Mouse (Mus musculus) urinary bladder, postnatal 14 days (tissue): ENCODE results near the gene Grb2.

Source experiments
- DNase-seq: peaks from one replicate; pipeline ENCODE4 v3.0.0; 2021; ENCODE audit warnings: low spot score

The Grb2 gene

DNA sequence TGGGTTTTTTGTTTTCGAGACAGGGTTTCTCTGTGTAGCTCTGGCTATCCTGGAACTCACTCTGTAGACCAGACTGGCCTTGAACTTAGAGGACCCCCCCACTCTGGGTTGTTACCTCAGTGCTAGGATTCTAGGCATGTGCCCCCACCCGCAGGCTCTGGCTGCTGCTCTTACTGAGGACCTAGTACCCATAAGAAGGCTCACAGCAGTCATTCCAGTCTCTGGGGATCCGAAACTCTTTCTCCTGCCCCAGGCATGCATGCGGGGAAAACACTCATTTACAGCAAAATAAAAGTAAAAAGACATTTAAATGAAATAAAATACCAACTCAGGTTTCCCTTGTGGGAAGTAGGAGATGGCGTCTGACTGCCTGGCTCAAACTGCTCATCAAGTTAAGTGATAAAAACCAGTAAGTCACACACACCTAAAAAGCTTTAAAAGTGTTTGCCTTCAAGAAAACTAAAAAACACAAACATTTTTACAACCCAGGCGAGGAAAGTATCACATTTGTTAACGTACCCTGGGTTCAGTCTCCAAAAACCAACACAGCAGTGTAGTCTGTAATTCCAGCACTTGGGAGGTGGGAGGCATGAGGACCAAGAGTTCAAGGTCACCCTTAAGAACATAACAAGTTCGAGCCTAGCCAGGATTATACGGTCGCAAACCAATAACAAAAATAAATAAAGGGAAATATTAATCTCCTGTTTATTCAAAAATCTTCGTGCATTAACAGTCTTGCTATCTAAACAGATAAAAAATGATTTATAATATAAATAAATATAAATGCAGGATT lies 81.4 kb downstream of the Grb2 start:
- no peak for DNase-seq

- no peak for DNase-seq
Observed at GRCm38 (mm10) chr11:115625877-115626276, 82.5 kb downstream of the Grb2 start.

GRCm38 (mm10) chr11:115623487-115624070 lies 84.8 kb downstream of the Grb2 start:
- no peak for DNase-seq

- DNase-seq: no peak
Observed at GRCm38 (mm10) chr11:115619949-115620348, 88.4 kb downstream of the Grb2 start.

DNA sequence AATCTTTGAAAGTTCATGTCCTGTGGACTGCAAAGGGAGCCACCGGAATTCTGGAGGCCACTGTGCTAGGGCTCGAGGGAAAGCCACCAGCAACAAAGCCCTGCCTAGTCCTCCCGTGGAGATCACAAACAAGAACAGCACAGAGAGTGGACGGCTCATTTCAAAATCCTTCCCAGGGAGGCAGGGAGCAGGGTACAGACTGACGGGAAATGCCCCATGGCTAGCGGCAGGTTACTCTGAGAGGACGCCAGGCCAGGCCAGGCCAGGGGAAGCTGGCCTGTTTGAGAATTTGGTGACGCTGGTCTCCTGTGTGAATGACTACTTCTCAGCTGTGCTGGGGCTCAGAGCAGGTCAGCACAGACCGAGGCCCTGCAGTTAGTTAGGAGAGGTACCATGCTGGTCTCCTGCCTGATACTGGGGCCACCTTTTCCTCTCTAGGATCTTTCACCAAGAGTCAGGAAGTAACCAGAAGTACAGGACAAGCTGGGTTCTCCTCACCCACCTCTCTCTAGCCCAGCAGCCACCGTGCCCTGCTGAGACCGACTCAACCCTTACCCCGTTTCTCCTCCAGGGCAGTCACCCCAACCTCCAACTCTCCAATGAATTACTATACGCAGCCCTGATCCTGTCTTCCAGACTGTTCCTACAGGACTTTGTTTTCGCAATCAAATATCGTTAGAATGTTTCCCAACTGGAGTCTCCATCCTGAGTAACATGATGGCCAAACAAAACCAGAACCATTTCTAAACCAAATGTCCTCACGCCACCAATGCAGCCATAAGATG lies 89.5 kb downstream of the Grb2 start:
- DNase-seq: no peak

DNA sequence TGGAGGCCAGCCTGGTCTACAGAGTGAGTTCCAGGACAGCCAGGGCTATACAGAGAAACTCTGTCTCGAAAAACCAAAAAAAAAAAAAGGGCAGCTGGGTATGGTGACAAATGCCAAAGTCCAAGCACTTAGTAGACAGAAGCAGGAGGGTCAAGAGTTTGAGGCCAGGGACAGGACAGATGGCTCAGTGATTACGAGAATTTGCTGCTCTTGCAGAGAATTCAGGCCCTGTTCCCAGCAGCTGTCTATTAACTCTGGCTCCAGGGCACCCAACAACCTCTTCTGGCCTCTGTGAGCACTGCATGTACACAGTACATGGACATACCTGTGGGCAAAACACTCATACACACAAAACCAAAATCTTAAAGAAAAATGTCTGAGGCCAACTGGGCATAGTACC lies 90.4 kb downstream of the Grb2 start:
- DNase-seq: no peak

DNA sequence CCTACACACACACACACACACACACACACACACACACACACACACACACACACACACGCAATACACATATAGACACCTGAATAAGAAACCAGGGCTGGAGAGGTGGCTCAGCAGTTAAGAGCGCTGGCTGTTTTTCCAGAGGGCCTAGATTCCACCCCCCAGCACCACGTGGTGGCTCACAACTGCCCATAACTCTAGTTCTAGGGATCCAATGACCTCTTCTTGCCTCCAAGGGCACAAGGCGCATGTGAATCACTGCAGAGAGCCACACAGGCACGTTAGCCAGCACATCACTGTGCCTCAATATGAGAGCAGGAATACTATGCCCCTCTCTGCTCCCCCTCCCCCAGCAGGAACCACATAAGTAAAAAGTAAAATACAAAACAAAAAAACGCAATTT lies 91.5 kb downstream of the Grb2 start:
- DNase-seq: no peak

GRCm38 (mm10) chr11:115616371-115616770 lies 92.0 kb downstream of the Grb2 start:
- peak; percentile 53 for DNase-seq

GRCm38 (mm10) chr11:115615875-115616274 lies 92.5 kb downstream of the Grb2 start:
- DNase-seq: no peak

DNA sequence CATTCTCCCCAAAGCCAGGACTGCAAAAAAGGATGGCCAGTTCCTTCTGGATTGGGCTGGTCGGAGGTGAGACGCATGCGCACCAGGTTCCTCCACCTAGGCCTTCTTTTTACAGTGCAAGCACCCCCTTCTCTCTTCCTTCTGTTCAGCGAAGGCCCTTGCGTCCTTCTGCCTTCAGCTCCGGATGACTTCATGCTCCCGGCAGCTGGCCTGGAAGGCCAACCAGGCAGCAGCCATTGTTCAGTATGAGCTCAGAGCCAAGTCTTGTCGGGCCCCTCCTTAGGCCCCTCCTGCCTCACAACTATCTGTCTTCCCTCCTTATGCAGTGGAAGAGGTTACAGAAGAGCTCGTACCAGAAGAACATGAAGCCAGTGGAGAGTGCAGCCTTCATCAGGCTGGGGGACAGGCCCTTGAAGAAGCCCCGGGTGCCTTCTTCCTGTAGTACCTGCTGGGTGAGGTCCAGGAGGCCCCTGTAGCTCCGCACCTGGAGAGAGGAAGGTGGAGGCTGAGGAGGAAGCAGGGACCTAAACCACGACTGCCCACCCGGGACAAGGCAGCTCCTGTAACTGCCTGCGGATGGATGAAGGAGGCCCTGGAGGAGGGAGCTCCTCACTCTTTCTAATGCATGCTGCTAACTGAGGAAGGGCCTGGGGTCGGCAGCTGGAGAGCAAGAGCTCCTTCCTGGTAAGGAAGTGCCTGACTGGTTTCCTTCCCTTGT lies 93.1 kb downstream of the Grb2 start:
- no peak for DNase-seq

GRCm38 (mm10) chr11:115614346-115615107 lies 93.9 kb downstream of the Grb2 start:
- no peak for DNase-seq

GRCm38 (mm10) chr11:115613138-115613945 lies 95.1 kb downstream of the Grb2 start:
- peak; percentile 17 for DNase-seq

- peak; percentile 94 for DNase-seq
Observed at GRCm38 (mm10) chr11:115612410-115613137, 95.8 kb downstream of the Grb2 start, which contains the start of gene Mif4gd. Gene Mif4gd (minus strand): TSS chr11:115612969.

- peak; percentile 88 for DNase-seq
Observed at GRCm38 (mm10) chr11:115612059-115612409, 96.4 kb downstream of the Grb2 start.

DNA sequence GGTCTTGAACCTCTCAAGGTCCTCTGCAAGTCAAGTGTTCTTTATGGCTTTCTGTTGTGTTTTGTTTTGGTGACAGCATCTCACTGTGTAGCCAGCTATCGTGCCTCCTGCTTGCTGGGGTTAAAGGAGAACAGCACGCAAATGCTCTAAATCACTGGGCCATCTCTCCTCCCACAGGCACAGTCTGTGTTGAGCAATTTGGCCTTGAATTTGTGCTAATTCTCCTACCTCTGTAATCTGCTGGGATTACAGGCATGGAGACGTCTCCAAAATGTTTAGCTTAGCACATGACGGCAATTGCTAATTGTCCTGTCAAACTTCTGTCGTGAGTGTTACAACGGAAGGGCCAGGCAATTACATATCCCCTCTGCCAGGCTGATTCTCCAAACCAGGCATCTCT lies 97.2 kb downstream of the Grb2 start:
- DNase-seq: no peak

DNA sequence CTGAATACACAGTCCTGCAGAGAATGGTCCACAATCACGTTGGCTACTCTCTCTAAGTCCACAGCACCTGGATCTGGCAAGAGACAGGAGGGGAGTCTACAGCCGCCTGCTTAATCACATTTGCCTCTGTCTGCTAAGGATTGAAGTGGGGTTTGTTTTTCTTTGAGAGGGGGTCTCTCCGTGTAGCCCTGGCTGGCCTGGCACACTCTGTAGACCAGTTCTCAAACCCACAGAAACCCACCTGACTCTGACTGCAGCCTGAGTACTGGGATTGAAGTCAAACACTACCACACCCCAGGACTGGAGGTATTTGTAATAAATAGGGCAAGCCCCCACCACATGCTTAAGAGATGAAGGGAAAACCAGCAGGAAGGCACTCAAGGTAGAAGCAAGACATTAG lies 98.8 kb downstream of the Grb2 start:
- DNase-seq: no peak

DNA sequence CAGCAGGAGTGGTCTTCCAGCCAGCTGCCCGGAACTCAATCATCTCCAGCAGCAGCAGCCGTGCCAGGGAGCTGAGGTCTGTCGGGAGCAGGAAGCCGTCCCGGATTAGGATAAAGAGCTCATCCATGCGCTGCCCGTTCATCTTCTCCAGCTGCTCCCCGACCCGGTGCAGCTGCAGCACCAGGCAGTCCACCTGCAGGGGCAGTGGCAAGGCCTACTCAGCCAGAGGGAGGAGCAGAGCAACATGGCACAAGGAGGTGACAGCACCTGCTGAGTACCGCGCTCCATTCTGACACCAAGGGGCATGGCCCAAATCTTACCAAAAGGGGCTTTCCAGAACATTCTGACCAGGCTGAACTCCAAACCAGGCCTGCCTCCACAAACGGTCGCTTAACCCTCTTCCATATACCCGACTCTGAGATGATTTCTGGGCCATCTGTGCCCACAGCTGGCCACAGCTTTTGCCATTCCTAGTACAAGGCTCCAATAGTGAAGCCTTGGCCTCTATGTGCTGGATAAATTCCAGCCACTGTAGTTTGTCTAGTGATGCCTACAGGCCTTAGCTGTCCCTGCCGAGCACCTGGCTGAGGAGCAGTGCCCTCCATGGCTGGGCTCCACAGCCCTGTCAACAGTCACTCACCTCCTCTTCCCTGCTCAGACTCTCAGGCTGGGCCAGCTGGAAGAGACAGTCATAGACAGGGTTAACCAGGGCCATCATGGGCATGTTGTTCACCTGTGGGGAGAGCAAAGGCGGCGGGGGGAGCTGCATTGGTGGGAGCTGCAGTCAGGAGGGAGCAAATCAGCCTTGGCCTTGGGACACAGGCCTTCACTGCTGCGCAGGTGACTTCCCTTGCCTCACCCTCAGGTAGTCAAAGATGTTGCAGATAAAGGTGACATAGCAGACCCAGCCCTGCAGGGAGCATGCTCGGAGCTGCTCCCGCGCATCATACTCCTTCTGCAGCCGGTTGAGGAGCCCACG lies 99.7 kb downstream of the Grb2 start:
- no peak for DNase-seq

DNA sequence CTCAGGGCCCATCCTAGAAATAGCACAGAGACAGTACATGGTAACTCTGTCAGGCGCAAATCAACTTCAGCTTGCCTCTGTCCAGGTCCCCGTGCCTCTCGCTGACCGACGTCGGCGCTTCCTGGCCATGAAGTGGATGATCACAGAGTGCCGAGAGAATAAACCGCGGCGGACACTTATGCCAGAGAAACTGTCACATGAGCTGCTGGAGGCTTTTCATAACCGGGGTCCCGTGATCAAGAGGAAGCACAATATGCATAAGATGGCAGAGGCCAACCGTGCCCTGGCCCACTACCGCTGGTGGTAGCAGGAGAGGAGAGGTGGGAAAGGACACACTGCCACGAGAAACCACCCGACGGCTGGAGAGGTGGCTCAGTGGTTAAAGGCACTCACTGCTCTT lies 101.7 kb downstream of the Grb2 start:
- no peak for DNase-seq

DNA sequence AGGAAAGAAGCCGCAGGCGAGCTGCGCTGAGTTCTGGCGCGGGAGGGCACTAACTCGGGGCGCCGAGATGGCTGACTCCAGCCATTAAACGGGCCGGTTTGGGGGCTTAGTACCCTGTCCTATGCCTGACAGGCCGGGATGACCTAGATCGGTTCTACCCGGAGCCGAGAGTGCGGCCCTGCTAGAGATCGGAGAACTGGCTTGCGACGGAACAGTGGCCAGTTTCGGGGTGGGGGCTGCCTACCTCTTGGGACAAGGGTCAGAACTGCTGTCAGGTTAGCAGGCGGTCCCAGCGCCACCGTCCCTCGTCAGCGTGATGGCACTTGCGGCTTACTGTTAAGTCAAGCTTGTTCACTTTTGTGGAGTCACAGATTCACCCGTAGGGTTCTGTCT lies 104.1 kb downstream of the Grb2 start:
- no peak for DNase-seq
